Mouse (Mus musculus): ENCODE results near the gene Unc93b1. TPM values are rescaled to one million over a fixed set of nuclear protein-coding genes. Genes with fewer than 3 reads are reported as not detected.
"Not testable (repeated sequence)": the region's sequence is repeated elsewhere in the genome, so short reads cannot be mapped to it uniquely, and the experiment has no call there.

Unc93b1 gene
- polyA plus RNA-seq, 1 experiment from 2014 or later = 12.4 TPM

DNA sequence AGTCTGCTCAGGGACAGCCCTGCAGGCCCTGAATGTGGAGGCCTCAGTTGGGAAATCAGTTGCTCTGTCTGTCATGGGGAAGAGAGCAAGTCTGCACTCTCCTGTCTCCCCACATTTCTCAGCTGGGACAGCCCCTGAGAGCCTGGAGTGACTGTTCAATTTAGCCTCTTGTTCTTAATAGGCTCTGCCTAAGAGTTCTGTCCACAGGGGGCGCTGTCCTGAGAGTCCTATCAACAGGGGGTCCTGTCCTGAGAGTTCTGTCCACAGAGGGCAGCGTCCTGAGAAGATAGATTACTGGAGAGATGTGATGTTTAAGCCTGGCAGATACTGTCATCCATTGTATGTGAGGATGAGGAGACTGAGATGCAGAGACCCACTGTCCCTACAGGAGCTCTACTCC, 27.5 kb downstream of the Unc93b1 start:
- no peak overlapping the region for H3K4me2 ChIP-seq (ENCODE audit: low read length)
- WGBS = 9% methylated on average over 2 of the region's 2 CpGs
- no peaks in the 10 kb centered on the region for H3K36me3 ChIP-seq (ENCODE audit: control insufficient read depth, insufficient read depth, low read length)
- H3K9ac ChIP-seq (ENCODE audit: low read depth, low read length) = no peak overlapping the region
- no peaks in the 10 kb centered on the region for H3K27me3 ChIP-seq (replicated peaks; ENCODE audit: control insufficient read depth, insufficient read depth, low read length)
- no peak for ATAC-seq
- H3K4me3 ChIP-seq (ENCODE audit: low read length) = no peak overlapping the region
- no peak overlapping the region for H3K27ac ChIP-seq (ENCODE audit: low read depth, low read length)
- H3K9me3 ChIP-seq (ENCODE audit: control insufficient read depth, low read length) = no peaks in the 10 kb centered on the region
- H3K4me1 ChIP-seq (ENCODE audit: control insufficient read depth, insufficient read depth, low read depth, low read length) = no peaks in the 10 kb centered on the region

DNA sequence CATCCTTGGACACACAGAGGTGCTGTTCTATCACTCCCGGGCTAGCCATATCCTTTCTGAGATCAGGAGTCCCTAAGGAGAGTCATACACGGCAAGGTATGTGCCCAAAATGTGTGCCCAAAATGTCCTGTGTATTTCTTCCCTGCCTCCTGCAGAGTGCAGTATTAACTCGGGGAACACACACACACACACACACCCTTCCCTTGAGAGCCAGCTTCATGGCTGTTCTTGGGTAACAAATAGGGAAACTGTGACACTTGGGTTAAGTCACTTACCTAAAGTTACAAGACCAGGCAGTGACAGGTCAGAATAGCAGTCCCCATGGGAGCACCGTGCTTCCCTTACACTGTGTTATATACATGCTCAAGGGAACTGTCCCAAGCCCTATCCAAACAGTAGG, 29.0 kb downstream of the Unc93b1 start:
- H3K4me2 ChIP-seq (ENCODE audit: low read length) = no peak overlapping the region
- no peaks in the 10 kb centered on the region for H3K4me1 ChIP-seq (ENCODE audit: control insufficient read depth, insufficient read depth, low read depth, low read length)
- H3K9ac ChIP-seq (ENCODE audit: low read depth, low read length) = no peak overlapping the region
- ATAC-seq = no peak
- H3K36me3 ChIP-seq (ENCODE audit: control insufficient read depth, insufficient read depth, low read length) = no peaks in the 10 kb centered on the region
- WGBS = 87% methylated on average over 4 of the region's 4 CpGs
- H3K27ac ChIP-seq (ENCODE audit: low read depth, low read length) = no peak overlapping the region
- H3K4me3 ChIP-seq (ENCODE audit: low read length) = no peak overlapping the region
- no peaks in the 10 kb centered on the region for H3K9me3 ChIP-seq (ENCODE audit: control insufficient read depth, low read length)
- no peaks in the 10 kb centered on the region for H3K27me3 ChIP-seq (replicated peaks; ENCODE audit: control insufficient read depth, insufficient read depth, low read length)

GRCm38 (mm10) chr19:3966330-3967075, 31.5 kb downstream of the Unc93b1 start:
- Histone ChIP-seq H3K4me1 (ENCODE audit: control insufficient read depth, insufficient read depth, low read depth, low read length) (no peaks in the 10 kb centered on the region), H3K9me3 (ENCODE audit: control insufficient read depth, low read length) (no peaks in the 10 kb centered on the region), H3K27ac (ENCODE audit: low read depth, low read length) (no peak overlapping the region), H3K4me2 (ENCODE audit: low read length) (no peak overlapping the region), H3K36me3 (ENCODE audit: control insufficient read depth, insufficient read depth, low read length) (no peaks in the 10 kb centered on the region), H3K27me3 (replicated peaks; ENCODE audit: control insufficient read depth, insufficient read depth, low read length) (no peaks in the 10 kb centered on the region), H3K9ac (ENCODE audit: low read depth, low read length) (no peak overlapping the region), H3K4me3 (ENCODE audit: low read length) (no peak overlapping the region)
- 70% methylated on average over 11 of the region's 11 CpGs for WGBS
- no peak for ATAC-seq

- no peak overlapping the region for H3K27ac ChIP-seq (ENCODE audit: low read depth, low read length)
- H3K27me3 ChIP-seq (replicated peaks; ENCODE audit: control insufficient read depth, insufficient read depth, low read length) = no peaks in the 10 kb centered on the region
- H3K4me1 ChIP-seq (ENCODE audit: control insufficient read depth, insufficient read depth, low read depth, low read length) = no peaks in the 10 kb centered on the region
- no peak overlapping the region for H3K9ac ChIP-seq (ENCODE audit: low read depth, low read length)
- no peak for ATAC-seq
- no peaks in the 10 kb centered on the region for H3K36me3 ChIP-seq (ENCODE audit: control insufficient read depth, insufficient read depth, low read length)
- no peaks in the 10 kb centered on the region for H3K9me3 ChIP-seq (ENCODE audit: control insufficient read depth, low read length)
- 71% methylated on average over 3 of the region's 3 CpGs for WGBS
- no peak overlapping the region for H3K4me3 ChIP-seq (ENCODE audit: low read length)
- H3K4me2 ChIP-seq (ENCODE audit: low read length) = no peak overlapping the region
These were observed 32.3 kb downstream of the Unc93b1 start for GRCm38 (mm10) chr19:3967258-3967657.

DNA sequence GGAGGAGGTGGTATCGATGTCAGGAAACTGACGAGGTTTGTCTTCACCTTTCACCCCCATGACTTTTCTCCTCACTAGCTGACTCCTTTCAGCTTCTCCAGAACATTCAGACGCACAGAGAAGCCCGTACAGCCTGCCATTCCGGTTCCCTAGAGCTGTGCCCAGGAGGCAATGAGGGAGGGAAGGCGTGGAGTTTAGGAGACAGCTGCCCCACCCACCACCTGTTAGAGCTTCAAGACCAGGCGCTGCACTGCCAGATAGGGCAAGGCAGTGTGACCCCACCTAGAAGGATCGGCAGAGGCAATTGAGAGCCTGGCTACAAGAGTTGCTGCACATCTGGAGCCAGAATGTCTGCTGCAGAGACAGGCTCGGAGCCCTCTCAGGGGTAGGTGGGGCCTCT, 37.2 kb downstream of the Unc93b1 start, which contains the start of gene Aldh3b2:
Aldh3b2 (plus strand) TSS at position 100 of the 400 bp plus-strand sequence.
- H3K4me3 ChIP-seq (ENCODE audit: low read length) = no peak within 1 kb of the TSS
- no peak within 1 kb of the TSS for H3K27ac ChIP-seq (ENCODE audit: low read depth, low read length)
- no peaks in the 10 kb centered on the region for H3K9me3 ChIP-seq (ENCODE audit: control insufficient read depth, low read length)
- H3K27me3 ChIP-seq (replicated peaks; ENCODE audit: control insufficient read depth, insufficient read depth, low read length) = no peaks in the 10 kb centered on the region
- 54% methylated on average over 9 of the region's 9 CpGs for WGBS
- no peak for ATAC-seq
- no peak within 1 kb of the TSS for H3K9ac ChIP-seq (ENCODE audit: low read depth, low read length)
- no peaks in the 10 kb centered on the region for H3K4me1 ChIP-seq (ENCODE audit: control insufficient read depth, insufficient read depth, low read depth, low read length)
- no peak within 1 kb of the TSS for H3K4me2 ChIP-seq (ENCODE audit: low read length)
- no peaks in the 10 kb centered on the region for H3K36me3 ChIP-seq (ENCODE audit: control insufficient read depth, insufficient read depth, low read length)

DNA sequence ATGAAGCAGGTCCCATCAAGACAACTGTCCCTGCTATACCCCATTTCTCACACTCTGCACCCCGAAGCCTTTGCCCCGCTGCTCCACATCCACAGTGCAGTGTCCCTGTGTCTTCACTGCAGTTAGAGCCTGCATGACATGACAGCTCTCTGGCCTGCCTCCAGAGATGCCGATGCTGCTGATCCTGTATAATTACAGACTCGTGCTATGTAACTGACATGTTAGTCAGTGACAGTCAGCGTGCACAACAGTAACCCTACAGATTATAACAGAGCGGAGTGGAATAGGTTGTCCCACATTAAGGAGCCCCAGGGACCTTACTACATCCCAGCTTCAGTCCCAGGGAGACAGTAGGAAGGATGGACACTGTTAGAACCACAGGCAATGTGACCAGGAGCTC, 39.6 kb downstream of the Unc93b1 start:
- not testable (repeated sequence) for ATAC-seq; H3K4me1 ChIP-seq (ENCODE audit: control insufficient read depth, insufficient read depth, low read depth, low read length); H3K9ac ChIP-seq (ENCODE audit: low read depth, low read length); H3K36me3 ChIP-seq (ENCODE audit: control insufficient read depth, insufficient read depth, low read length); H3K27ac ChIP-seq (ENCODE audit: low read depth, low read length); H3K27me3 ChIP-seq (replicated peaks; ENCODE audit: control insufficient read depth, insufficient read depth, low read length); H3K4me3 ChIP-seq (ENCODE audit: low read length); H3K9me3 ChIP-seq (ENCODE audit: control insufficient read depth, low read length); H3K4me2 ChIP-seq (ENCODE audit: low read length)
- 75% methylated on average over 6 of the region's 6 CpGs for WGBS

GRCm38 (mm10) chr19:3975866-3976265, 40.9 kb downstream of the Unc93b1 start:
- no peak for ATAC-seq
- no peaks in the 10 kb centered on the region for H3K9me3 ChIP-seq (ENCODE audit: control insufficient read depth, low read length)
- no peaks in the 10 kb centered on the region for H3K27me3 ChIP-seq (replicated peaks; ENCODE audit: control insufficient read depth, insufficient read depth, low read length)
- no peaks in the 10 kb centered on the region for H3K36me3 ChIP-seq (ENCODE audit: control insufficient read depth, insufficient read depth, low read length)
- H3K4me2 ChIP-seq (ENCODE audit: low read length) = no peak overlapping the region
- 81% methylated on average over 2 of the region's 2 CpGs for WGBS
- H3K4me3 ChIP-seq (ENCODE audit: low read length) = no peak overlapping the region
- no peak overlapping the region for H3K27ac ChIP-seq (ENCODE audit: low read depth, low read length)
- no peaks in the 10 kb centered on the region for H3K4me1 ChIP-seq (ENCODE audit: control insufficient read depth, insufficient read depth, low read depth, low read length)
- no peak overlapping the region for H3K9ac ChIP-seq (ENCODE audit: low read depth, low read length)

DNA sequence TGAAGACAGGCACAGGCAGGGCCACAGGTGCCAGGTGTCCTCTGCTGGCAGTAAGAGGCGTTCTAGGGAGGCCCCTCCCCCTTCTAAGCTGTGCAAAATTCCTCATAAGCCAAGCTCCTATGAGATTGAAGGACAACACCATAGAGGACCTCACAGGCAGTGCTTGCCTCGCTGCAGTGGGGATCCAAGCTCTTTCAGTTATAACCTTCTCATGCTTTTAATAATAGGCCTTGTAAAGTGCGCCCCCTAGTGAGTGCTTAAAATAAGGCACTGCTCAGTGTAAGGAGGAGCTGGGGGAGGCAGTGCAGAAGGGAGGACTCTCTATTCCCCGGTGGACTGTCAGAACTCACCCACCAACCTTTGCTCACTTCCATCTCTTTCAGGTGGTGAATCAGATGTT, 45.3 kb downstream of the Unc93b1 start:
- 0 out of 2 replicates have a peak, but pooled peaks cover 3% of the 10 kb centered on the region for H3K4me1 ChIP-seq (ENCODE audit: control insufficient read depth, insufficient read depth, low read depth, low read length)
- H3K36me3 ChIP-seq (ENCODE audit: control insufficient read depth, insufficient read depth, low read length) = no peaks in the 10 kb centered on the region
- WGBS = 12% methylated on average over 4 of the region's 4 CpGs
- peak; percentile 81 for ATAC-seq
- H3K4me2 ChIP-seq (ENCODE audit: low read length) = no peak overlapping the region
- no peak overlapping the region for H3K9ac ChIP-seq (ENCODE audit: low read depth, low read length)
- no peak overlapping the region for H3K4me3 ChIP-seq (ENCODE audit: low read length)
- H3K27ac ChIP-seq (ENCODE audit: low read depth, low read length) = no peak overlapping the region
- H3K9me3 ChIP-seq (ENCODE audit: control insufficient read depth, low read length) = no peaks in the 10 kb centered on the region
- no peaks in the 10 kb centered on the region for H3K27me3 ChIP-seq (replicated peaks; ENCODE audit: control insufficient read depth, insufficient read depth, low read length)

DNA sequence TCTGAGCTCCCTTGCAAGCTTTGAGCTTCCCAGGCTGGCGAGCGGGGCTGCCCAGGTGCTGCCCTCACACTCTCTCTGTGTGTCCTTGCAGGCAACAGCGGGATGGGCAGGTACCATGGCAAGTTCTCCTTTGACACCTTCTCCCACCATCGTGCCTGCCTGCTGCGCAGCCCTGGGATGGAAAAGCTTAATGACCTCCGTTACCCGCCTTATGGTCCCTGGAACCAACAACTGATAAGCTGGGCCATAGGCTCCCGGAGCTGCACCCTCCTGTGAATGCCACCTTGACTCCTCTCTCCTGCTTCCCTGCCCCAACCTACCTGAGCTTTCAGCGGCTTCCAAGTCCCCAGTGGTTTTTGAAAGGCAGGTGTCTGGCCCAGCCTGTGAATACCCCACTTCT, 45.9 kb downstream of the Unc93b1 start:
- no peak overlapping the region for H3K4me2 ChIP-seq (ENCODE audit: low read length)
- H3K36me3 ChIP-seq (ENCODE audit: control insufficient read depth, insufficient read depth, low read length) = no peaks in the 10 kb centered on the region
- H3K9me3 ChIP-seq (ENCODE audit: control insufficient read depth, low read length) = no peaks in the 10 kb centered on the region
- no peak overlapping the region for H3K27ac ChIP-seq (ENCODE audit: low read depth, low read length)
- no peak for ATAC-seq
- H3K4me1 ChIP-seq (ENCODE audit: control insufficient read depth, insufficient read depth, low read depth, low read length) = 0 out of 2 replicates have a peak, but pooled peaks cover 3% of the 10 kb centered on the region
- no peaks in the 10 kb centered on the region for H3K27me3 ChIP-seq (replicated peaks; ENCODE audit: control insufficient read depth, insufficient read depth, low read length)
- H3K4me3 ChIP-seq (ENCODE audit: low read length) = no peak overlapping the region
- no peak overlapping the region for H3K9ac ChIP-seq (ENCODE audit: low read depth, low read length)
- WGBS = 80% methylated on average over 9 of the region's 9 CpGs

All from hindbrain, embryonic 16.5 days (tissue).